Mouse (Mus musculus): ENCODE data around the gene Slc22a17. TPM values are rescaled to one million over a fixed set of nuclear protein-coding genes. Genes with fewer than 3 reads are reported as not detected.

Gene Slc22a17
- total and polyA plus RNA-seq, 2 experiments from 2014 or later = 22.7 to 46.8 TPM

DNA sequence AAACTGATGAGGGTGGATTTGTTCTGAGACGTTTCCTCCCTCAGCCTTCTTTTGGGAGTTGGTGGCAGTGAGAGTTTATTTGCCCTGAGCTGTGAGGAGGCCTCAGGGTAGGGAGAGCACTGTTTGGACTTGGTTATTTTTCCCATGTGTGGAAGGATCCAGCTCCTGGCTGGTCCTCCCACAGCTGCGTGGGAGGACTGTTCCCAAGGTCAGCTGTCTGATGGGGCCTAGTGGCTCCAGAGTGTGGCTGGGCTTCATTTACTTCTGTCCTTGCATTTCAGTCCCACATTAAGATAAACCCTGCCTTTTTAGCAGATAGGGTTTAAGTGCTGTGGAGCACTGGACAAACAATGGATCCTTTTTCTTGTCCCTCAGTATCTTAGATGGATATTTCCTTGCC, 15.5 kb downstream of the Slc22a17 start:
- TF ChIP-seq EP300 (IDR thresholded peaks at IDR 0.05; ENCODE audit: low read depth) (no peak), CTCF (IDR thresholded peaks at IDR 0.05; ENCODE audit: low read depth) (no peak)
- H3K9ac ChIP-seq (replicated peaks; ENCODE audit: low read depth, low read length) = peak overlapping the region; percentile 47; the same call in 1 of the 2 replicates
- no peak overlapping the region for H3K27ac ChIP-seq (ENCODE audit: low read depth)

DNA sequence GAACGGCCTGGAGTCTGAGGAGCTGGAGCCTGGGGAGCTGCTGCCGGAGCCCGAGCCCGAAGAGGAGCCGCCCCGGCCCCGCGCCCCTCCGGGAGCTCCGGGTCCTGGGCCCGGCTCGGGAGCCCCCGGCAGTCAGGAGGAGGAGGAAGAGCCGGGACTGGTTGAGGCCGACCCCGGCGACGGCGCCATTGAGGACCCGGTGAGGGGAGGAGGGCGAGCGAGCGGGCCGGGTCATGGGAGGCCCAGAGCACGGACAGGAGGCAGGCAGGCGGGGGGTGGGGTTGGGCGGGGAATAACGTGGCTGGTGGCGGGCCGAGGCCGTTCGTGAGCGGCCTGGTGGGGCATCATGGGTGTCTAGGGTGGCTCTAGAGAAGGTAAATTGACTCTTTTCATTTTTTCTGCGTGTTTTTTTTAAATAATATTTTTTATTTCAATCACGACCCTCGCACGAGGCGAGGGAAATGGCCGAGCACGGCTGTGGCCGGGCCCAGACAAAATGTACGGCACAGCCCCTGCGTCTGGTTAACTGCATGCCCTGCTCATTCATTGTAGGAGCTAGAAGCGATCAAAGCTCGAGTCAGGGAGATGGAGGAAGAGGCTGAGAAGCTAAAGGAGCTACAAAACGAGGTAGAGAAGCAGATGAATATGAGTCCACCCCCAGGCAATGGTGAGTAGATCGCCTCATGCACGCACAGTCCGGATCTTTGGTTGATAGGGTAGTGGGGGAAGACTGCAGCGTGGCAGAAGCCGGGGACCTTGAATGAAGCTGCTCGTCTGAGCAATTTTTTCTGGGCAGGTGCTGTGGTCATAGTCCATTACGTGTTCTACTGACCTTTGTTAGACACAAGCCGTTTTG, 18.4 kb downstream of the Slc22a17 start:
- DNase-seq (ENCODE audit: low spot score) (no peak), ATAC-seq (ENCODE audit: insufficient read depth, low read depth) (peak; percentile 65)
- Histone ChIP-seq H3K27ac (ENCODE audit: low read depth) (peak overlapping the region; percentile 96), H3K9me3 (replicated peaks; ENCODE audit: control insufficient read depth, low read length) (no peaks in the 10 kb centered on the region), H3K27me3 (ENCODE audit: control insufficient read depth, insufficient read depth, low read length) (no peaks in the 10 kb centered on the region), H3K9ac (replicated peaks; ENCODE audit: low read depth, low read length) (peak overlapping the region; percentile 98), H3K4me3 (ENCODE audit: low read depth, low read length) (peak overlapping the region; percentile 99), H3K36me3 (replicated peaks; ENCODE audit: control insufficient read depth, insufficient read depth, low read length) (peaks cover 38% of the 10 kb centered on the region), H3K4me1 (ENCODE audit: control insufficient read depth, insufficient read depth) (peaks cover 14% of the 10 kb centered on the region), H3K4me2 (ENCODE audit: low read depth, low read length) (peak overlapping the region; percentile 83)
- WGBS = under 1% methylated on average over 54 of the region's 54 CpGs
- TF ChIP-seq CTCF (IDR thresholded peaks at IDR 0.05; ENCODE audit: low read depth) (no peak), EP300 (IDR thresholded peaks at IDR 0.05; ENCODE audit: low read depth) (no peak)

More for the DNA sequence above, 15.5 kb downstream of the Slc22a17 start:
- DNase-seq (ENCODE audit: low spot score) (no peak), ATAC-seq (ENCODE audit: insufficient read depth, low read depth) (no peak)
- Histone ChIP-seq H3K9me3 (replicated peaks; ENCODE audit: control insufficient read depth, low read length) (no peaks in the 10 kb centered on the region), H3K4me3 (ENCODE audit: low read depth, low read length) (no peak overlapping the region), H3K36me3 (replicated peaks; ENCODE audit: control insufficient read depth, insufficient read depth, low read length) (peaks cover 38% of the 10 kb centered on the region), H3K4me2 (ENCODE audit: low read depth, low read length) (no peak overlapping the region), H3K4me1 (ENCODE audit: control insufficient read depth, insufficient read depth) (peaks cover 14% of the 10 kb centered on the region), H3K27me3 (ENCODE audit: control insufficient read depth, insufficient read depth, low read length) (no peaks in the 10 kb centered on the region)
- 30% methylated on average over 2 of the region's 2 CpGs for WGBS

DNA sequence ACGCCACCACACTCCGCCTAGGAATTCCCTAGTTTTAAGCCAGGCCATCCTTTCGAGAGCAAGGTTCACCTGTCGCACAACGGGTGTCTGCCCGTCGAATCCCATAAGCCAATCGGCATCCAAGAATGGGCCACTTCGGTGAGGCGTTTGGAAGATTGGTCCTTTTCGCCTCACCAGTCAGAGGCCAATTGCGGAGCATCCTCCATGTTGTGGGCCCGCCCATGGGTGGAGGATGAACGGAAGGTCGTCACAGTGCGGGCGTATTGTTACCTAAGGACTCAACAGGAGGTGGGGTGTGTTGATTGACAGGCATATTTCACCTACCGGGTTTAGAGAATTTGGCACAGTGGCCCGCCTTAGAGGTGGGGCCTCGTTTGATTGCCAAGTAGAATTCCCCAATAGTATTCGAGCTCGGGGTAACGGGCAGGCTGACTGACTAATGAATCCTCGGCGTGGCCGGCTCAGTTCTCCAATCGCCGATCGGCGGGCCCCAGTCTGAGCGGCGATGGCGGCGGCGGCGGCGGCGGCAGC, 19.2 kb downstream of the Slc22a17 start:
- H3K27ac ChIP-seq (ENCODE audit: low read depth) = peak overlapping the region; percentile 96
- ATAC-seq (ENCODE audit: insufficient read depth, low read depth) (peak; percentile 98), DNase-seq (ENCODE audit: low spot score) (peak; percentile 100)
- under 1% methylated on average over 38 of the region's 38 CpGs for WGBS
- peak overlapping the region; percentile 59 for H3K4me2 ChIP-seq (ENCODE audit: low read depth, low read length)
- peak overlapping the region; percentile 99 for H3K4me3 ChIP-seq (ENCODE audit: low read depth, low read length)
- no peaks in the 10 kb centered on the region for H3K27me3 ChIP-seq (ENCODE audit: control insufficient read depth, insufficient read depth, low read length)
- peaks cover 33% of the 10 kb centered on the region for H3K36me3 ChIP-seq (replicated peaks; ENCODE audit: control insufficient read depth, insufficient read depth, low read length)
- TF ChIP-seq EP300 (IDR thresholded peaks at IDR 0.05; ENCODE audit: low read depth) (peak; percentile 86), CTCF (IDR thresholded peaks at IDR 0.05; ENCODE audit: low read depth) (peak; percentile 4; the same call in 1 of the 2 replicates)
- peaks cover 14% of the 10 kb centered on the region for H3K4me1 ChIP-seq (ENCODE audit: control insufficient read depth, insufficient read depth)
- no peaks in the 10 kb centered on the region for H3K9me3 ChIP-seq (replicated peaks; ENCODE audit: control insufficient read depth, low read length)
- H3K9ac ChIP-seq (replicated peaks; ENCODE audit: low read depth, low read length) = peak overlapping the region; percentile 98

DNA sequence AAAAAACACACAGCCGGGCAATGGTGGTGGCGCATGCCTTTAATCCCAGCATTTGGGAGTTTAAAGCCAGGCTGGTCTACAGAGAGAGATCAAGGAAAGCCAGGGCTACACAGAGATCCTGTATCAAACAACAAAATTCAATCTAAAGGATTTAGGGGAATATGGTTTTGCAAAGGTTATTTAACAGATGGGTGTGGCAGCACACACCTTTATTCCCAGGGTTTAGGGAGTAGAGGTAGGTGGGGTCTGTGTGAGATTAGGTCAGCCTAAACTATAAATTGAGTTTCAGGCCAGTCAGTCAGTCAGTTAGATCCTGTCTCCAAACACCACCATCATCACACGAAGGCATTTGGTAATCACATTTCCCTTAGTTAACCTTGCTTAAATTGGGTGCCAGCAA, 20.7 kb downstream of the Slc22a17 start, which contains the start of gene Pabpn1:
Pabpn1 (plus strand) TSS at position 301 of the 400 bp plus-strand sequence.
- H3K4me3 ChIP-seq (ENCODE audit: low read depth, low read length) = peak within 1 kb of the TSS; percentile 50
- TF ChIP-seq EP300 (IDR thresholded peaks at IDR 0.05; ENCODE audit: low read depth) (no peak), CTCF (IDR thresholded peaks at IDR 0.05; ENCODE audit: low read depth) (no peak)
- 96% methylated on average over 3 of the region's 3 CpGs for WGBS
- DNase-seq (ENCODE audit: low spot score) (no peak), ATAC-seq (ENCODE audit: insufficient read depth, low read depth) (no peak)
- peaks cover 14% of the 10 kb centered on the region for H3K4me1 ChIP-seq (ENCODE audit: control insufficient read depth, insufficient read depth)
- no peaks in the 10 kb centered on the region for H3K27me3 ChIP-seq (ENCODE audit: control insufficient read depth, insufficient read depth, low read length)
- H3K9ac ChIP-seq (replicated peaks; ENCODE audit: low read depth, low read length) = peak within 1 kb of the TSS; percentile 43
- H3K36me3 ChIP-seq (replicated peaks; ENCODE audit: control insufficient read depth, insufficient read depth, low read length) = peaks cover 19% of the 10 kb centered on the region
- no peaks in the 10 kb centered on the region for H3K9me3 ChIP-seq (replicated peaks; ENCODE audit: control insufficient read depth, low read length)
- H3K27ac ChIP-seq (ENCODE audit: low read depth) = peak within 1 kb of the TSS; percentile 86
- H3K4me2 ChIP-seq (ENCODE audit: low read depth, low read length) = peak within 1 kb of the TSS; percentile 59

DNA sequence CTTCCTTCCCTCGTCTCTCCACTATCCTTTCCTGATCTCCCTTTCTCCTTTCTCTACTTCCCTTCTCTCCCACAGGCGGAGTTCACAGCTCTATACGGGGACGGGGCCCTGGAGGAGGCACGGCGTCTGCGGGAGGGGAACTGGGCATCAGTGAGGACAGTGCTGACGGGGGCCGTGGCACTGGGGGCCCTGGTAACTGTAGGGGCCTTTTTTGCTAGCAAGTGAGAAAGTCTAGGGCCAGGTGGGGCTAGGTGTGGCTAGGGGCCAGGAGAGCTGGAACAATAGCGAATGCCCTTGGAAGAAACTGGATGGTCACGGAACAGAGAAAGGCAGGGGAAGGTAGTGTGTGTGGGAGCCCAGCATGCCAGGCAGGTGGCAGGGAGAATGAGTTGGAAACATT, 27.6 kb downstream of the Slc22a17 start:
- no peaks in the 10 kb centered on the region for H3K9me3 ChIP-seq (replicated peaks; ENCODE audit: control insufficient read depth, low read length)
- peaks cover 12% of the 10 kb centered on the region; the same call in 1 of the 2 replicates for H3K36me3 ChIP-seq (replicated peaks; ENCODE audit: control insufficient read depth, insufficient read depth, low read length)
- H3K9ac ChIP-seq (replicated peaks; ENCODE audit: low read depth, low read length) = no peak overlapping the region
- DNase-seq (ENCODE audit: low spot score) (no peak), ATAC-seq (ENCODE audit: insufficient read depth, low read depth) (no peak)
- TF ChIP-seq EP300 (IDR thresholded peaks at IDR 0.05; ENCODE audit: low read depth) = no peak
- 90% methylated on average over 11 of the region's 11 CpGs for WGBS
- no peaks in the 10 kb centered on the region for H3K27me3 ChIP-seq (ENCODE audit: control insufficient read depth, insufficient read depth, low read length)
- peaks cover 7% of the 10 kb centered on the region for H3K4me1 ChIP-seq (ENCODE audit: control insufficient read depth, insufficient read depth)
- no peak overlapping the region for H3K4me2 ChIP-seq (ENCODE audit: low read depth, low read length)
- no peak overlapping the region for H3K27ac ChIP-seq (ENCODE audit: low read depth)
- no peak overlapping the region for H3K4me3 ChIP-seq (ENCODE audit: low read depth, low read length)
